Mouse (Mus musculus): ENCODE results near the gene Ipo9.

DNA sequence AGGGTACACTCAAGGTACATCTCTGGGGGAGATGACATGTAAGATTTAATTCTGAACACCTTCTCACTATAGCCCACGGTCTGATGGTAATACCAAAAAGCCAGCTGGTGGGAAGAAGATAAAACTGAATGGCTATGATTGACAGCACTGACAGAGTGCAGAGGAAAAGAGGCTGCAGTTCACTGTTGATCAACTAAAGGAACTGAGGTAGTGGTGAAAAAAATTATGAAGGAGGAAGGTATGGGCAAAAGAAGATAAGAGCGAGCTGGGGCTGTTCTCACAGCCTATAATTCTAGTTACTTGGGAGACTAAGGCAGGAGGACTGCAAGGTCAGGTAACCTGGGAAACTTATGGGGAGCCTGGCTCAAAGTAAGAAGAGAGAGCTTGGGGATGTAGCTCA, 21.1 kb upstream of the Ipo9 start:
- no peak for TF ChIP-seq CTCF (IDR thresholded peaks at IDR 0.05; ENCODE audit: control insufficient read depth, insufficient read depth, insufficient replicate concordance, low read depth, low read length)
- TF ChIP-seq POLR2A (IDR thresholded peaks at IDR 0.05; ENCODE audit: control insufficient read depth, low read depth, low read length): no peak
